Mouse (Mus musculus) MEL-GATA-1-ER (cell line): ENCODE results near the gene Zcchc13.
A peak's percentile ranks its signal among the peaks of the same experiment; 100 is the strongest.

Source experiments
- DNase-seq: peaks from one replicate; pipeline ENCODE4 v3.0.0-alpha.2; 2012; ENCODE audit warnings: low read depth; ENCODE audit errors: extremely low read depth

Gene Zcchc13

DNA sequence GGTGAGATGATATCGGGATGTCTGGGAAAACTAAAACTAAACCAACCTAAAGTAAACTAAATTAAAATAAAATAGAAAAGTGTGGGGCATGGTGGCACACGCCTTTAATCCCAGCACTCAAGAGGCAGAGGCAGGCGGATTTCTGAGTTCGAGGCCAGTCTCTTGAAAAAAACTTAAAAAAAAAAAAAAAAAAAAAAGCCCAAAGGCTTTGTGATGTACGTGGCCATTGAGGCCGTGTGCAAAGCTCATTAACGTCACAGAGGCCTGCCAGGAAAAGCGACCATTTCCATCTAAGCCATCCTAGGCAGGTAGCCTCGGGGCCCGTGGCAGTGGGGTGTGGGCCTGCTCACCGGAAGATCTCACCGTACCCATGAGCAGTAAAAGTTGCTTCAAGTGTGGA is at the start of gene Zcchc13:
Gene Zcchc13, plus strand, starts transcription at position 284 of the 400 bp plus-strand sequence.
- DNase-seq: no peak

DNA sequence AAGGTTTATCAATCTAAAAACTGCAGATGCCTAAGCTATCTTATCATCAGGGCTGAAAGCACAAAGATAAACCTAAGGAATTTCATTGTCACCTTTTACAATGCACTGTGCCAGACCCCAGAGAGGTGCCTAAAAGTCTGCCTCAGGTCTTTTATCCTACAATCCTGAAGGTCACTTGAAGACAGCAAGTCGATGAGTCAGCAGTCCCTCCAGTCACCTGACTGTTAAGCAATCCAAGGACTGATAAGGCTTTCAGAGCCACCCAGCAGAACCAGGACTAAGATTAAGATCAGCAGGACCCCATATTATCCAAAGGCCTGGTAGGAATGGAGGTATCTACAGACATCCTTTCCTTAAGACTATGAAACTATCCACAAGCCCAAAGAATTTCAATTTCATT is 46.1 kb upstream of the Zcchc13 start:
- DNase-seq: no peak

- no peak for DNase-seq
Measured at GRCm38 (mm10) chrX:103592056-103592455, 38.3 kb upstream of the Zcchc13 start.

GRCm38 (mm10) chrX:103602553-103602952 is 27.8 kb upstream of the Zcchc13 start:
- no peak for DNase-seq

- no peak for DNase-seq
Measured at GRCm38 (mm10) chrX:103604211-103604610, 26.2 kb upstream of the Zcchc13 start.

DNA sequence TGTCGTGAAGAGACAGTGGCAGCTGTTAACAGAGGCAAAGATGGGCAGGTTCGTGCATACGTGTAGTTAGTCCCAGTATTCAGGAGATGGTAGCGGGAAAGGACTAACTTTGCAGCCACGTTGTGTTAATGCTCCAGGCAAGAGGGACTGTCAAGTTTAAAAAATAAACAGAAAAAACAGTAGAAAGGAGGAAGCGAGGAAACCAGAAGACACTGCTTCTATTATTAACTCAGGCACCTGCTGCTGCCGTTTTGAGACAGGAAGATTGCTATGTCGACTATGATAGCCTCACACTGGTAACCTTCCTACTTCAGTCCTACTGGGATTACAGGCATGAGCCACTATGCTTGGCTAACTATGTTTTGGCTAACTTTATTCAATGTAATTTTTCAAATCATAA is 24.9 kb upstream of the Zcchc13 start:
- DNase-seq: no peak

DNA sequence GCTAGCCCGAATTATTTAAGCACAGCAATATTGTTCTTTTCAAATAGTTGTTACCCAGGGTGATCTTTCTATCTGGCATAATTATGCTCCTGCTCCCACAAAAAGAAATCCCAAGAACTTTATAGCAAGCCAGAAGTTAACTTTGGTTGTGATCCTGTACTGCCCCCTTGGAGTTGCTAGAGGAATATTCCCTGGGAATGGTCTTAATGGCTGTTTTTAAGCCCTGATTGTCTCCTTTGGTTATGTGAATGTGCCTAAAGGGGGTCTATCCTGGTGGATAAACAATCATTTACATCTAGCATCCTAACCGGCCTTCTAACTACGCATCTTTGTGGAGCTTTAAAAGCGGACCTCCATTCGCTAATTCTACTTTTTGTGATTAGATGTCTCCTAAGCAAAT is 20.0 kb upstream of the Zcchc13 start:
- DNase-seq: no peak

DNA sequence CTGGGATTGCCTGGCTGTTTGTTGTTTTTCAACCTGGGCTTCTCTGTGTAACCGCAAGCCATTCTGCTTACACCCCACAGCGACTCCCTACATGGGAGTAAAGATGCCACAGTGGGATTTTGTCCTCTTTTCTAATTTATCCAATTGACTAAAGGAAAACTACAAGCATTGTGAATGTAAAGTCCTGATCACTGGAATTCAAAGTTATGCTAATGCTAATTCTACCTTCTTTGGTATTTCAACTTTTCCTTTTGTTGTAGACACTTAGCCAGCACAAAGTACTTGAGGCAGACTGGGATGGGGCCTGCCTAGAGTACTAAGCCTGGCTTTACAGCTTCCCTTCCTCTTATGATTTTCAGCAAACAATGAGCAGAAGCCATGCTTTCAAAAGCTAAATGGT is 18.9 kb upstream of the Zcchc13 start:
- no peak for DNase-seq

DNA sequence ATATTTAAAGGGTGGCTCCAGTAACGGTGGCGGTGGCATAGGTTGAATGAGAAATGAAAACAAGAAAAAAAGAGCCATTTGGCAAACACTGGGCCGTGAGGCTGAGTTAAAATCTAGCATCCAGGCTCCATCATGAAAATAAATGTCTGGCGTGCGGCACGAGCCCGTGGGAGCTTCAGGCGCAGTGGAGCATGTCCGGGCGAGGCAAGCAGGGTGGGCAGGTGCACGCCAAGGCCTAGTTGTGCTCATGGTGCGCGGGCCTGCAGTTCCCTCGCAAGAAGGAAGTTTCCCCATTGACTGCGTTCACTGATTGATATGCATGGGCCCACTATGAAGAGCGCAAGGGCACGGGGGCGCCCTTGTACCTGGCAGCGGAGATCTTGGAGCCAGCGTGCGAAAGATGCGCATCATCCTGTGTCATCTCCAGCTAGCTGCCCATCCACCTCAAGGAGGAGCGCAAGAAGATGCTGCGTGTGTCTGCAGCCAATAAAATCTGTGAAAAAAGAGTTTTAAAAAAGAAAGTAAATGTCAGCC is 15.6 kb upstream of the Zcchc13 start:
- DNase-seq: no peak

- DNase-seq: no peak
Measured at GRCm38 (mm10) chrX:103615453-103615852, 14.9 kb upstream of the Zcchc13 start.

- DNase-seq: peak; percentile 75
Measured at GRCm38 (mm10) chrX:103616162-103616535, 14.2 kb upstream of the Zcchc13 start.

GRCm38 (mm10) chrX:103616536-103617404 is 13.6 kb upstream of the Zcchc13 start:
- peak; percentile 83 for DNase-seq

DNA sequence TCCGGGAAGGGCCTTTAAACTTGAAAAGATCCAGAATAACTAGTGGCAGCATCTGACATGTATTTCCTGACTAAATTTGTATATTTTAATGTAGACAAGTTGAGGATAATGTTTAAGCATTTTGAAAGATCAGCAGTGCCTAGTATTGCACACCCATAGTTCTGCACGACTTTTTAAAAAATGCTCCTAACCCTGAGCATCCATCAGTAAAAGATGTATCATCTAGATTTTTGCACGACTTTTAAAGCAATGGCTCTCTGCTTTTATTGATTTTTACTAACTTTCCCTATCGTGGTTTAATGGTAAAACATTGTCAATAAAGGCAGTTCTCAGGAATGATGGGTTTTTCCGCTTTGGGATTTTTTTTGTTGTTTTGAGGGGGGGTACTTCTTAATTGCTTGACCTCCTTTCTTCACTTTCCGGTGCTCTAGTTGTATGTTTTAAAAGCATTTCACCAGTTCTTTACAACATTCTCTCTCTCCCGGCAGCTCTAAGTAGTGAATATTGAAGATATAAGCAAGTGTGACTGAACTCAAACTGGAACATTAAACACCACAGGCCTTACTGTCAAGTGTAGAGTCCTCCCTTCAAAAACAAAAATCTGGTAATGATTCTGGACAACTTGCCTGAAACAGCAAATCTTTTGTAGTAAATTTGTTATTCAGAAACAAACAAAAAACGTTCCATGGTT is 12.8 kb upstream of the Zcchc13 start:
- no peak for DNase-seq

GRCm38 (mm10) chrX:103621799-103622198 is 8.6 kb upstream of the Zcchc13 start:
- peak; percentile 58 for DNase-seq

DNA sequence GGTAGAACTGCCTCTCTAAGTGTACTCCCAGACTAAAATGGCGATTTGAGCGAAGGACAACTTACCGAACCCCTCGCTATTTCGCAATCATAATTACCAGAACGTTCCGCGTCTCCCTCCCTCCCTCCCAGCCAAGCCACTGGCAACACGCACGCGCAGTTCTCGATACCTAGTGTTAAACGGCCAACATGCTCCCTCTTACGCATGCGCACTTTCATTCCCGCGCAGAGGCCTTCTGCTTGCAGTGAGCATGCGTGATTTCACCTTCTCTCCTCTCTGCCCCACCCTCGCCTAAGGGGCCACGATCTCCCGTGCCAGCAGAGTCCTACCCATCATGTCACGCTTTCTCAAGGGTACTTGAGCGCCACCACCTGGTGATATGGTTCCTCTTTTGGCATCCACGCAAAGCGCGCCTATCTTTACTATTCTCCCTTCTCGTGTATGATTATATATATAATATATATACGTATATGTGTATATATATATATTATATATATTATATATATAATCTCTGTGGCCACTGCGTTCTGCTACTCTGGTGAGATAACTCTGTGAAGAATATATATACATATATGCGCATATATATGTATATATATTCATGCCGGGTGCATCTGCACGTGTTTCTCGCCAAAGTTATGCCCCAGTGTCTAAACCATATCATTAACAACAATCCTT is 8.0 kb upstream of the Zcchc13 start:
- DNase-seq: peak; percentile 98

DNA sequence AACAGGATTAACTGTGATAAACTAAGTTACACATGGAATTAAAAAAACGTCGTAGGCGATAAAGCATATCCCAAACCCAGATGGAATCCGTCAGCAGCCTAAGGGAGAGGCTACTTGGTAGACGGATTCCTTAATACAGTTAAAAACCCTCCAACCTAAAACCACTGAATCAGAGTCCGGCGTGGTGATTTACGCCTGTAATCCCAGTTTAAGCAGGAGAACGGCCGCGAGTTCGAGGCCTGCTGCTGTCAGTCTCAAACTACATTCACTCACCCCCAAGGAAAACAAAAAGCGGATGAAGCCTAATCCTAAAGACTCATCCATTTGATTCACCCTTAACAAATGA is 7.5 kb upstream of the Zcchc13 start:
- no peak for DNase-seq

GRCm38 (mm10) chrX:103623411-103623845 is 7.0 kb upstream of the Zcchc13 start:
- DNase-seq: no peak

DNA sequence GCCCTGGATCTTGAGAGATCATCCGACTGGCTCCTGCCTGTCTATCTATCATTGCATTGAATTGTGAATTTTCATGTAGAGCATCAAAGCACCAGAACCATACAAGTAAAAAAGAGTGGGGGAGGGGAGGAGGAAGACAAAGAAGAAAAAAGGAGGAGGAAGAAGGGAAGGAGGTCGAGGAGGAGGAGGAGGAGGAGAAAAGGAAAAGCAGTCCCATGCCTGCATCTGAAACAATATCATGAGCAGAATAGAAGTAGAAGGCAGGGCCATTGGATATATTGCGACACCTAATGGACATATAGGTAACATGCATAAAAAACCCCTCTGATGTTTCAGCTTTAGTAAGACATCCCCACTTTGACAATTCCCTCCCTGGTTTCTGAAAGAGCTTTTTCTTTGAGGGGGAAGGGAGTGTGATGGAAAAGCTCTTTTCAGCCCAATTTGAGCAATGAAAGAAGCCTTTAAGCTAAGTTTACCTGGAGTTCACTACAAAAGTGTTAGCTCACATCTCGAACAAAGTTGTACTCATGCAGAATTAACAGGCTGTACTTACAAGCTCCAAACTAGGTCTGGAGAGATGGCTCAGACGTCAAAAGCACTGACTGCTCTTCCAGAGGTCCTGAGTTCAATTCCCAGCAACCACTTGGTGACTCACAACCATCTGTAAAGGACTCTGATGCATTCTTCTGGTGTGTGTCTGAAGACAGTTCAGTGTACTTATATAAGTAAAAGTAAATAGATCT is 5.8 kb upstream of the Zcchc13 start:
- DNase-seq: peak; percentile 72

DNA sequence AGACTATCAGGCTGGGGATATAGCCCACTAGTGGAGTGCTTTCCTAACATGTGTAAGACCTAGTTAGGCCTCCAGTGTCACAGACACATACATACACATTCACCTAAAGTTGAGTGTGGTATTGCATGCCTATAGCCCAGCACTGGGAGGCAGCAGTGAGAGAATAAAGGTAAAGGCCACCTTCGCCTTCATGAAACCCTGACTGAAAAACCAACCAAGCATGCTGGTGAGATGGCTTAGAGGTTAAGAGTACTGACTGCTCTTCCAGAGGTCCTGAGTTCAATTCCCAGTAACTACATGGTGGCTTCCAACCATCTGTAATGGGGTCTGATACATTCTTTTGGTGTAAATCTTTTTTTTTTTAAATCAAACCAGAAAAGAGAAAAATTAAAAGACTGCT is 1.5 kb upstream of the Zcchc13 start:
- DNase-seq: no peak

GRCm38 (mm10) chrX:103633895-103634294 is 3.5 kb downstream of the Zcchc13 start:
- no peak for DNase-seq

GRCm38 (mm10) chrX:103636021-103636420 is 5.6 kb downstream of the Zcchc13 start:
- no peak for DNase-seq
